Mouse (Mus musculus): ENCODE results near the gene AI481877. TPM values are rescaled to one million over a fixed set of nuclear protein-coding genes. Genes with fewer than 3 reads are reported as not detected.

AI481877 gene
- total RNA-seq, 2 experiments from 2014 or later: not detected

- no peak for ATAC-seq (replicated peaks; ENCODE audit: poor library complexity, severe bottlenecking)
Observed at GRCm38 (mm10) chr4:59149043-59149442, 10.3 kb upstream of the AI481877 start.

DNA sequence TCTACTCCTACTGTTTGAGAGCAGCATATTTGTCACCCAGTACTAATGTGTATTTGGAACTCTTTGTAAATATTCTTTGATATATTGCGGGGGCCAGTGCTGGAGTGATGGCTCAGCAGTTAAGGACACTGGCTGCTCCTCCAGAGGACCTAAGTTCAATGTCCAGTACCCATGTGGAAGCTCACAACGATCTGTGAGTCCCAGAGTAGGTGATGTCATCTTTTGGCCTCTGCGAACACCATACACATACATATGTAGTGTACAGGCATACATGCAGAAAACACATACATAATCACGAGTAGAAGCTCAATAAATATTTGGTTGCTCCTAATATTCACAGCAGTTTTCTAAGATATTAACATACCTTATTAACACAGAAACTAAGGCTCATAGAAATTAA lies 9.8 kb downstream of the AI481877 start:
- no peak for ATAC-seq (replicated peaks; ENCODE audit: poor library complexity, severe bottlenecking)

DNA sequence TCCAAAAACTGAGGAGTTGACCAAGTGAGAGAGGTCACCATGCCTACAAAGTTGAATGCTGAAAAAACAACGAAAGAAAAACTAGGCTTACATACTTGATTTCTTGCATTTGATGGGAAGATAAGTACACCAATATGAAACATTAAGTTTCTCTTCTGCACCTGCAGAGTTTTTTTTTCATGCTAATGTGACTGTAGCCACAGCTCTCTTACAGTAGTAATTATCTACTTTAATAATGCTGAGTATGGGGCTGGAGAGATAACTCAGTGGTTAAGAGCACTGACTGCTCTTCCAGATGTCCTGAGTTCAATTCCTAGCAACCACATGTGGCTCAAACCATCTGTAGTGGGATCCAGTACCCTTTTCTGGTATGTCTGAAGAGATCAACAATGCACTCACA lies 13.7 kb downstream of the AI481877 start:
- ATAC-seq (replicated peaks; ENCODE audit: poor library complexity, severe bottlenecking): no peak

DNA sequence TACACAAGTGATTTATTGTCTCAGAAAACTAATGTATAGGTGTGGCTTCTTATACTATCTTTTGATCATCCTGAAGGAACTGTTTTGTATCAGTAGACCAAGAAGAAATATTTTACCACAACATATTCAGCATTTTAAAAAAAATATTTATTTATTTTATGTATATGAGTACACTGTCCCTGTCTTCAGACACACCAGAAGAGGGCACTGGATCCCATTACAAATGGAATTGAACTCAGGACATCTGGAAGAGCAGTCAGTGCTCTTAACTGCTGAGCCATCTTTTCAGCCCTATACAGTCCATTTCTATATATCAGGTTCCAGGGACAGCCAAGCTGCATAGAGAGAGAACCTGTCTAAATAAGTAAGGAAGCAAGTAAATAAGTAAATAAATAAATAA lies 15.2 kb downstream of the AI481877 start:
- no peak for ATAC-seq (replicated peaks; ENCODE audit: poor library complexity, severe bottlenecking)

DNA sequence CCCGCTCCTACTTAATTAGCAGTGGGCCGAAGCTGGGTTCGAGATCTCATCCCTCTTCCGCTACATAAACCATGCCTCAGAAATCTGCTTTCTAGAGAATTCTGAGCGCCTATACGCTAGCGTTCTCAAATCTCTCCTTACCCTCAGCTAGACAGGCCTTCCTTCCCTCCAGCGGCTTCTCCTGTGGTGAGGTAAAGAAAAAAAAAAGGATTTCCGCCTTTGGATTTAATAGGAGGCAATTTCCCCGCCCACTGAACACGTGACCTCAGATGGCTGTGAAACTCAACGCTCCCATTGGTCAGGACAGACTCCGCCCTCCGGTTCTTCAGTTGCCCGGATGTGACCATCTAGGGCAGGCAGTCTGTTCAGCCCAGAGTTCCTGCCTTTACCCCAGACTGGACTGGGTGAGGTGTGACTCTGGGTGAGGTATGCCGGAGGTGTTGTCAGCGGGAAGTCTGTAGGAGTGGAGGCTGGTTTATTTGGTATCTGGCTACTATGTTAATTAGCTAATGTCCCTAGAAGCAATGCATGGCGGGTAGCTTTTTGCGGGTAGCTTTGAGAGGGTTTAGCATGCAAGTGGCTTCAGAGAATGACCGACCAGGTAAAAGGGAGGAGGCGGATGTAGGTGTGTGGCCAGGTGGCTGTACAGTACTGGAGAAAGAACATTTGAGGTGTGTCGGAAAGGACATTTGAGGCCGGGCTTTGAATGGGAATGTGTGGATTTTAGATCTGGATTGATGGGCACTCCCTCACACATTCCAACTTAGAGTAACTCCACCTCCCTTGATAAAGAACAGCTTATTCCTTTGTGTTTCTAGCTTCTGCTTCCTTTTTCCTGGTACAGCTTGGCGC lies 20.9 kb downstream of the AI481877 start:
- ATAC-seq (replicated peaks; ENCODE audit: poor library complexity, severe bottlenecking): no peak

GRCm38 (mm10) chr4:59108721-59109120 lies 30.1 kb downstream of the AI481877 start:
- ATAC-seq (replicated peaks; ENCODE audit: poor library complexity, severe bottlenecking): no peak

DNA sequence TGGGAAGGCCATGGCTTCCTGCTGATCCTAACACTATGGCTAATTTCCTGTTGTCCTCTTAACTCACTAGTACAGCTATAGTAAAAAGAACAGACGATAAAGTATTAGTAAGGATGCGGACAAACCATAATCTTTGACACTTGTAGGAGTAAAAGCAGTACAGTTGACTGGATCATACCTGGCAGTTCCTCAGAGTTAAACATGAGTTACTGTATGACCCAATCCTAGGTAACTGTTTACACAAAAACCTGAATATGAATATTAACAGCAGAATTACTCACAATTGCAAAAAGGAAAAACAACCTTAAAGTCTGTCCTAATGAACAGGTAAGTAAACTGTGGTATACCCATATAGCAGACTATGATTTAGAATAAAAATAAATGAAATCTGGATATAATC lies 30.9 kb downstream of the AI481877 start:
- ATAC-seq (replicated peaks; ENCODE audit: poor library complexity, severe bottlenecking): no peak

DNA sequence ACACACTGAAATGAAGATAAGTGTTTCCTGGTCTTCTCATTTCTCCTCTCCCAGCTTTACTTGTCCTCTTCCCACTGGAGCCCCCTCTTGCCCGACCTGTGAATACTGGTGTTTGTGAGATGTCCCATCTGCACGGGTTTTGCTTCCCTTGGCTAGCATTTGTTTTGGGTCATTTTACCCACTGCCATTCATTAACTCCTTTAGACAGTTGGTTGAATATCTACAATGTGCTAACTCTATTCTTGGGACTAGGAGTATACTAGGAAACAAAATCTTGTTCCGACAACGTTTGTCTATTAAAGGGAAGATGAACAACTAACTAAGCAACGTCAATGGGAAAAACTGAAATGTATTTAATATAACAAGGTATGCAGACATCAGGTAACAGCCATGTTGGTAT lies 32.1 kb downstream of the AI481877 start:
- ATAC-seq (replicated peaks; ENCODE audit: poor library complexity, severe bottlenecking): no peak

- ATAC-seq (replicated peaks; ENCODE audit: poor library complexity, severe bottlenecking): no peak
Observed at GRCm38 (mm10) chr4:59104166-59104565, 34.6 kb downstream of the AI481877 start.

- ATAC-seq (replicated peaks; ENCODE audit: poor library complexity, severe bottlenecking): peak; percentile 88
Observed at GRCm38 (mm10) chr4:59096393-59096792, 42.4 kb downstream of the AI481877 start.

DNA sequence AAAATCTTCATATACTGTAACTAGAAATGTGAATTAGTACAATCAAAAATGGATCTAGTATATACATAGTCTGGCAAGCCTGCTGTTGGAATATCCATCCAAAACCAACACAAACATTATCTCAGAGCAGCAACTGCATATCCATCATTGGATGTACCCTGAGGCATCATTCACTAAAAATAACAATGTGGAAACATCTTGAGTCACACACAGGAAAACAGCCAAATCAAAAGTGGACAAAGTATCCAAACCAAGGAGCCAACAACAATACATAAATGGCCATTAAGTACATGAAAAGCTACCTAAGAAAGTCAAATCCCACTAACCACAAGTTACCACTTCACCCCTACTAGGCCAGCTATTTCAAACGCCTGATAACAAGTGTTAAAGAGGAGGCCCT lies 49.4 kb downstream of the AI481877 start:
- no peak for ATAC-seq (replicated peaks; ENCODE audit: poor library complexity, severe bottlenecking)

- peak; percentile 97 for ATAC-seq (replicated peaks; ENCODE audit: poor library complexity, severe bottlenecking)
Observed at GRCm38 (mm10) chr4:59083430-59083829, 55.4 kb downstream of the AI481877 start.

- no peak for ATAC-seq (replicated peaks; ENCODE audit: poor library complexity, severe bottlenecking)
Observed at GRCm38 (mm10) chr4:59069276-59069675, 69.5 kb downstream of the AI481877 start.

- no peak for ATAC-seq (replicated peaks; ENCODE audit: poor library complexity, severe bottlenecking)
Observed at GRCm38 (mm10) chr4:59062526-59062925, 76.3 kb downstream of the AI481877 start.

GRCm38 (mm10) chr4:59057929-59058328 lies 80.9 kb downstream of the AI481877 start:
- ATAC-seq (replicated peaks; ENCODE audit: poor library complexity, severe bottlenecking): no peak

DNA sequence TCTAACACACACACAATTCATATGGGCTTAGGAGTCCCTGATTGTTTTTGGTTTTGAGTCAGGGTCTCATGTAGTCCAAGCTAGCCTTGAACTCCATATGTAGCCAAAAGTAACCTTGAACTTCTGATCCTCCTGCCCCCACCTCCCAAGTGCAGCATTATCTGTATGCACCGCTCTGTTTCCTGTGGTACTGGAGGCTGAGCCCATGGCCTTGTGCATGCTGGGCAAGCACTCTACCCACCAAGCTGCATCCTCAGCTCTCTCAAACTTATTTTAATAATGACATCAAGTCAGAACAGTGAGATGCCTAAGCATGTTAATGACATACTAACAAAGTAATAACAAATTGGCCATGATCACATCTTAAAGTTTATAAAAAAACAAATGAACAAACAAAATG lies 87.7 kb downstream of the AI481877 start:
- ATAC-seq (replicated peaks; ENCODE audit: poor library complexity, severe bottlenecking): no peak

DNA sequence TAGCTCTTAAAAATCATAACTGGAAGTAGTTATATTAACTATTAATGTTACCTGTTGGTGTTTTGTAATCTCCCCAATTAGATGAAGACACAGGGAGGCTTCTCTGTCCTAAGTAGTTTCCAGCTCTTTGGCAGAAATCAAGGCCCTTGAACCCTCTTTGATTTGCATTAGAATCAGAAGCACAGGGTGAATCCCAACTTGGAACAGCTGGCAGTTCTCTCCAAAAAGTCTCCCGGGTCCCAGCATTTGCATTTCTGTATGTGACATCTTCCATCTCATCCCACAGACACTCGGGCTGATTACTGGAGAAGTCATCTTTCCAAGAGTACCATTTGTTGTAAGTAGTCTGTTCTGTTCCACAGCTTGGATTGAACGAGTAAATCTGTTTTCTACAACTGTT lies 91.6 kb downstream of the AI481877 start:
- ATAC-seq (replicated peaks; ENCODE audit: poor library complexity, severe bottlenecking): no peak

DNA sequence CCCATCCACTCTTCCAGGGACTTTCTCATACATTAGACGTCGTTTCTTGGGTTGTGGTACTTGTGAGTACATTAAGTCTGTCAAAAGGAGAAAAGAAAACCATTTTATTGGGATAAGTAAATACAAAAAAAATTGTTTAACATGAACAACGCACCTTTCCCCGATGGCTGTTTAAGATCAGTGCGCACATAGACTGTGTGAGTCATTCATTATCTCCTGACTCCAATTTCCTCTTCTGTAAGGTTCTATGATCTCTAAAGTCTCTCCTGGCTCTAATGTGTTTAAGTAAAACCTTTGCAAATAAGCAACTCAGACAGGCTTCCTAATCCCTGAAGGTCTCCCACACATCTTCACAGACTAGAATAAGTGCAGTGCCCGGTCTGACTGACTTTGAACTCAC lies 94.9 kb downstream of the AI481877 start:
- no peak for ATAC-seq (replicated peaks; ENCODE audit: poor library complexity, severe bottlenecking)

- ATAC-seq (replicated peaks; ENCODE audit: poor library complexity, severe bottlenecking): peak; percentile 63
Observed at GRCm38 (mm10) chr4:59043074-59043473, 95.7 kb downstream of the AI481877 start.

DNA sequence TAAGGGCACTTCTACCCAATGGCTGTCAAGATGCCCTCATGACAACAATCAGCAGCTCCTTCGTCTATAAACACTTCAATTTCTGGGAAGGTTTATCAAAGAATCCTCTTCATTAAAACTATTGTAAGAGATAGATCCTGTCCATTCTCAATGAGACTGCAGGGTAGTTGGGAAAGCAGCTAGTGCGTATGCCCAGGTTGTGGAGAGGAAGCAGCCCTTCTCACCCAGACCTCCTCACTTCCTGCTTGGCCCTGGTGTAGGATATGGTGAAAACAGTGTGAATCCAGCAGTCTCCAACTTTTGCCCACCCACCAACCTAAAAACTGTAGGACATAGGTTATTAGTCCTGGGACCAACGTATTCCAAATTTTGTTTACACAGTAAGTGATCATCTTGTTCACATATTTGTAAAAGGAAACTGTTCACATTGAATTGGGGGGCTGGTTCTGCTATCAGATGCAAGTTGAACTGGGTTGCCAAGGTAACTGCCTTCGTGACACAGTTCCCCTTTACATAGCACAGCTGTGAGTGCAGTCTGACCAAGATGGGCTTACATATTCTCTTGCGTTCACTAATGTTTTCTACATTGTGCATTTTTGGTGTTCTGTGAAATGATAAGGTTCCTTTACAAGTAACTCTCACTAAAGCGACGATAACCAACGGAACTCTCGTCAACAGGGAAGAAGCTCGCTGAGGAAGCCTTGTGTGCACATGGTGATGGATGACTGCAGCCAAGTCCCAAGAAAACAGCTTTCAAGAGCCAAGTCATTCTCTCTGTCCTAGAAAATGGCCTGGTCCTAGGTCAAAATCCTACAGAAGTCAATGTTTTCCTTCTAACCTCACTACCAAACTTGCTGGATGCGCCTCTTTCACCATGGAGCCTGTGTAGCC lies 98.1 kb downstream of the AI481877 start:
- ATAC-seq (replicated peaks; ENCODE audit: poor library complexity, severe bottlenecking): peak; percentile 59

GRCm38 (mm10) chr4:59037525-59037924 lies 101.3 kb downstream of the AI481877 start:
- ATAC-seq (replicated peaks; ENCODE audit: poor library complexity, severe bottlenecking): no peak
